Mouse (Mus musculus) stomach, embryonic 16.5 days (tissue): ENCODE data around the gene Tcf25. TPM values are rescaled to one million over a fixed set of nuclear protein-coding genes. Genes with fewer than 3 reads are reported as not detected.
"Not testable (repeated sequence)": the region's sequence is repeated elsewhere in the genome, so short reads cannot be mapped to it uniquely, and the experiment has no call there.

ENCODE experiments used
- ATAC-seq: fragments of 200-750 bp; cut with Nextera tagmentation; 2 replicates; pipeline ENCODE4 v1.8.0; 2017; ENCODE audit warnings: moderate number of reproducible peaks, moderate TSS enrichment; ENCODE audit not compliant: insufficient read depth, low FRiP score
- H3K27ac ChIP-seq: fragments of 300-500 bp; sonication (generic); 2 replicates; pipeline ENCODE4 v1.5.1; 2014; ENCODE audit warnings: low read length
- H3K27me3 ChIP-seq: fragments of 300-500 bp; sonication (generic); 2 replicates; pipeline ENCODE4 v1.6.1; 2014; ENCODE audit warnings: low read length, control low read depth, mixed read lengths; ENCODE audit not compliant: control insufficient read depth, insufficient read depth
- H3K36me3 ChIP-seq: fragments of 300-500 bp; sonication (generic); 2 replicates; pipeline ENCODE4 v1.6.1; 2014; ENCODE audit warnings: low read length; ENCODE audit not compliant: control insufficient read depth, insufficient read depth
- H3K4me1 ChIP-seq: fragments of 300-500 bp; sonication (generic); 2 replicates; pipeline ENCODE4 v1.6.1; 2014; ENCODE audit warnings: low read length, control low read depth, mixed read lengths; ENCODE audit not compliant: control insufficient read depth, insufficient read depth
- H3K4me2 ChIP-seq: fragments of 300-500 bp; sonication (generic); 2 replicates; pipeline ENCODE4 v1.6.1; 2014; ENCODE audit warnings: low read depth, low read length, mixed read lengths
- H3K4me3 ChIP-seq: fragments of 300-500 bp; sonication (generic); replicated peaks from 2 replicates; pipeline ENCODE4 v1.5.1; 2014; ENCODE audit warnings: mild to moderate bottlenecking, low read length
- H3K9ac ChIP-seq: fragments of 300-500 bp; sonication (generic); 2 replicates; pipeline ENCODE4 v1.6.1; 2014; ENCODE audit warnings: low read length
- H3K9me3 ChIP-seq: fragments of 300-500 bp; sonication (generic); replicated peaks from 2 replicates; pipeline ENCODE4 v1.6.1; 2016; ENCODE audit warnings: low read length, control low read depth; ENCODE audit not compliant: control insufficient read depth
- WGBS: fragments of 180-500 bp; shearing (Covaris S2); extraction: QIAGEN DNeasy Blood & Tissue Kit; methylation state at CpG from one replicate; pipeline ENCODE4 v1.1.7; 2014; 5-methylcytosine and 5-hydroxymethylcytosine counted together
- polyA plus RNA-seq: library from polyadenylated mRNA; unstranded; fragments of >200 nt; fragmentation: Nextera tagmentation; extraction: Ambion mirVana; gene quantifications from 2 replicates; pipeline ENCODE4 v1.2.1, GENCODE M21; 2015

The Tcf25 gene
- polyA plus RNA-seq, 1 experiment from 2014 or later, result 177 TPM

DNA sequence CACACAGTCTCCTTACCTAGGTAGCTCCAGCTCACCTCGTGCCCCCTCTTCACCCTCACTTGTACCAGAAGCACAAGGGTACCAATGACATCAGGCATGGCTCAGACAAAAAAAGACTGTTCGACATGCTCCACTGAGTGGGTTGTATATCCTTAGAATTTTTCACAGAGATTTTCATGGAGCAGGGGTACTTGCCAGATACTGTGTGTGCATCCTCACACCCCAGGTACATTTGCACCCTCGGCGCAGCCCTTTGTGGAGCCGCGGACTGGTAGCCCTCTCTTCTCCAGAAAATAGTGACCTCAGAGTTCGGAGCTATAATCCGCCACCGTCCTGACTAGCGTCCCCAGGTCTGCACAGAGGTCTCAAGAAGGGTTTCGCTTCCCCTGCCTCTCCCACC lies 37.2 kb downstream of the Tcf25 start:
- Histone ChIP-seq H3K9ac (no peak overlapping the region), H3K4me1 (peaks cover 7% of the 10 kb centered on the region), H3K4me2 (peak overlapping the region; percentile 49), H3K36me3 (no peaks in the 10 kb centered on the region), H3K4me3 (peak overlapping the region; percentile 31), H3K27me3 (peaks cover 62% of the 10 kb centered on the region), H3K9me3 (no peaks in the 10 kb centered on the region), H3K27ac (no peak overlapping the region)
- no peak for ATAC-seq
- whole genome bisulfite sequencing, result 13% methylated on average over 11 of the region's 11 CpGs

DNA sequence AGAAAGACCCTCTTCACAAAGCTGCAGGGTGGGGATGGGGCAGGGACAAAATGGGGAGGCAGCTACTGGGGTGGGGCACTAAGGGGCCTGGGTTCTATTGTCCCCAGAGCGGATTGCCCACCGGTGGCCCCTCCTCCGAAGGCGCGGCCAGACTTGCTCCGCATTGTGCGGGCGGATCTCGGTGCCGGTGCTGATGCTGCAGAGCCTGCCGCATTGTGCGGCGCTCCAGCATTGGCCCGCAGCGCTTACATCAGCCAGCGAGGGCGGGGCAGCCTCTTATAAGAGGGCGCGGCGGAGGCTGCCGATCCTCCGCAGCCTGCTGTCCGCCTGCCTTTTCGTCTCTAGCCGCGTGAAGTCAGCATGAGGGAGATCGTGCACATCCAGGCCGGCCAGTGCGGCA lies 37.7 kb downstream of the Tcf25 start, which contains the start of gene Tubb3:
TSS of gene Tubb3 (plus strand) at position 179 of the 400 bp plus-strand sequence.
- peak within 1 kb of the TSS; percentile 31 for H3K4me3 ChIP-seq
- peaks cover 62% of the 10 kb centered on the region for H3K27me3 ChIP-seq
- ATAC-seq, result peak; percentile 80
- no peaks in the 10 kb centered on the region for H3K9me3 ChIP-seq
- peaks cover 7% of the 10 kb centered on the region for H3K4me1 ChIP-seq
- no peak within 1 kb of the TSS for H3K9ac ChIP-seq
- peak within 1 kb of the TSS; percentile 49 for H3K4me2 ChIP-seq
- 1% methylated on average over 29 of the region's 29 CpGs for WGBS
- H3K36me3 ChIP-seq, result no peaks in the 10 kb centered on the region
- H3K27ac ChIP-seq, result no peak within 1 kb of the TSS

DNA sequence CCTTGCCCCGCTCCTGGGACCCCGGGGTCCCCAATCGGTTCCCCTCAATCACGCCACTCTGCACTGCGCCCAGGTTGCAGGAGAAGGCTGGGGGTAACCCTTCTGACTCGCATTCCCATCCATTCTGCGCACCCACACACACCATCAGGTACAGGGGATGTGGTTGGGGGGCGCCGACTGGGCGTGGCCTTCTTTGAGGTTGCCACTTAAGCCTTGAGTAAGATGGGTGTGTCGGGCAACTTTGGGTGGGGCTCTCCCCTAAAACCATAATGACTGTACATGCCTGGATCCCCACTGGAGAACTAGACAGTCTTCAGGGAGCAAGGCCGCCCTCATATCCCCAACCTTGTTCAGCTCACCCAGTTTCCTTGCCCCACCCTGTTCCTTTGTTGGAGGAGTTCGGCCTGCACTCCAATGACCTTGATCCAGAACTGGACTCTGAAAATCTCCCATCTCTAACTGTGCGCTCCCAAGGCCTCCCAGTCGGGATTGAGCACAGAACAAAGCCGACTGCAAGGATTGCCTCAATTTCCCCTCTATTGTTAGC lies 38.3 kb downstream of the Tcf25 start:
- WGBS, result 10% methylated on average over 16 of the region's 16 CpGs
- Histone ChIP-seq H3K27me3 (peaks cover 62% of the 10 kb centered on the region), H3K4me3 (peak overlapping the region; percentile 31), H3K36me3 (no peaks in the 10 kb centered on the region), H3K4me2 (peak overlapping the region; percentile 49), H3K27ac (no peak overlapping the region), H3K9ac (no peak overlapping the region), H3K4me1 (peaks cover 7% of the 10 kb centered on the region), H3K9me3 (no peaks in the 10 kb centered on the region)
- ATAC-seq, result no peak

DNA sequence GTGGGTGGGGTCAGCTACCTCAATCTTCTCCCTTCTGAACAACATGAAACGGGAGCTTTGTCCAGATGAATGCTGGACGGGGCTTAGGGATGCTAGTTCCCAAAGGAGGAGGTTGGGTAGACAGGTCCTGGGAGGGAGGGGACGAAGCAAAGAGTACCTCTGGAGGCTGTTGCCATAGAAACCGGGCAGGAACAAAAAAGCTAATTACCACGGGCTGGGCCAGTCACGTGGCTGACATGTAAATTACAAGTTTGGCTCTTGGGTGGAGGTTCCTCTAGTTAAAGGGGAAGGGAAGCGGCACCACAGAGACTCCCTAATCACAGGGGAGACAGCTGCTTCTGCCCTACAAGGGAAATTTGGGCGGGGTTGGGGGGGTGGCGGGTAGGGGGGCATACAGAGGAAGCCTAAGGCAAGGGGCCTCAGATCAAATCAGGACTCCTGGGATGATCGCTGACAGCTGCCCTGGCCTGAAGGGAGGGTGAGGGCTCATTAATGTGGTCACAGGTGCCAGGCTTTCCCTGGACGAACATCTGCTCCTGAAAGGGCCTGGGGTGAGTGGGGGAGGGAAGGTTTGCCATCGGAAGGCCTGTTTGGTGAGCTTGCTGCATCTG lies 39.1 kb downstream of the Tcf25 start:
- WGBS, result 4% methylated on average over 12 of the region's 12 CpGs
- peaks cover 55% of the 10 kb centered on the region for H3K27me3 ChIP-seq
- no peaks in the 10 kb centered on the region for H3K36me3 ChIP-seq
- peak overlapping the region; percentile 31; the same call in 1 of the 2 replicates for H3K4me3 ChIP-seq
- no peak for ATAC-seq
- H3K9me3 ChIP-seq, result no peaks in the 10 kb centered on the region
- peaks cover 7% of the 10 kb centered on the region for H3K4me1 ChIP-seq
- H3K4me2 ChIP-seq, result no peak overlapping the region
- no peak overlapping the region for H3K27ac ChIP-seq
- no peak overlapping the region for H3K9ac ChIP-seq

DNA sequence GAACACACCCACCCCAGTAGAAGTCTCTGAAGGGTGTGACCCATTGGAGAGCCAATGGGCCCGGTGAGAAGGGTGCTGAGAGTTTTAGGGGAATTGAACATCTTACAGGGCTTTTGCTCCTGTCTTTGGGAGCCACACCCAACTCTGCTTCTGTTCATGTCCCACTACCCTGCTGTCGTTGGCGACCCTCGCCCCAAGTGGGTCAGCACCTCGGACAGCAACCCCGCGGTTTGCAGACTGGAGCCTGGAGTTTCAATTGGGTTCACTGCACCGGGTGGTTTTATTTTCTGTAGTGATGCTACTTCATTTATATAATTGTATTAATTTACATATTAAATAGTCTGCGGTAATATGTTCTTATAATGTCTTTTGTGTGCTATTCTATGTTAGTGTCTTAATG lies 40.7 kb downstream of the Tcf25 start:
- Histone ChIP-seq H3K9me3 (no peaks in the 10 kb centered on the region), H3K27ac (no peak overlapping the region), H3K4me1 (peaks cover 7% of the 10 kb centered on the region), H3K4me2 (no peak overlapping the region), H3K9ac (no peak overlapping the region), H3K27me3 (peaks cover 44% of the 10 kb centered on the region), H3K4me3 (no peak overlapping the region), H3K36me3 (no peaks in the 10 kb centered on the region)
- 6% methylated on average over 9 of the region's 9 CpGs for WGBS
- ATAC-seq, result no peak

DNA sequence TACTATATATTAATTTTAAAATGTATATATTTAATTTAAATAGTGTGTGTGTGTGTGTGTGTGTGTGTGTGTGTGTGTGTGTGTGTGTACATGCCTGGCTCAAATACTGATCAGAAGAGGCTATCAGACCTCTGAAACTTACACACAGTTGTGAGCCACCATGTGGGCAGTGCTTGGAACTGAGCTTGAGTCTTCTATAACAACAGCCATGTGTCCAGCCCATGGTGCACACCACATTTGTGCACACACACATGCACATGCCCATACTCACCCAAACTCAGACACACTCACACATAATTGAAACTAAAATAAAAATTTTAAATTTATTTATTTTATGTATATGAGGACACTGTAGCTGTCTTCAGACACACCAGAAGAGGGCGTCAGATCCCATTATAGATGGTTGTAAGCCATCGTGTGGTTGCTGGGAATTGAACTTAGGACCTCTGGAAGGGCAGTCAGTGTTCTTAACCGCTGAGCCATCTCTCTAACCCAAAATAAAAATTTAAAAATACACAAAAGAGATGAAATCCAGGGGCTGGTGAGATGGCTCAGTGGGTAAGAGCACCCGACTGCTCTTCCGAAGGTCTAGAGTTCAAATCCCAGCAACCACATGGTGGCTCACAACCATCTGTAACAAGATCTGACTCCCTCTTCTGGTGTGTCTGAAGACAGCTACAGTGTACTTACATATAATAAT lies 41.6 kb downstream of the Tcf25 start:
- 77% methylated on average over 5 of the region's 5 CpGs for WGBS
- H3K4me2 ChIP-seq, H3K4me3 ChIP-seq, H3K4me1 ChIP-seq, H3K9me3 ChIP-seq, ATAC-seq, H3K9ac ChIP-seq, H3K27ac ChIP-seq, H3K36me3 ChIP-seq: not testable (repeated sequence)
- H3K27me3 ChIP-seq, result peaks cover 36% of the 10 kb centered on the region

DNA sequence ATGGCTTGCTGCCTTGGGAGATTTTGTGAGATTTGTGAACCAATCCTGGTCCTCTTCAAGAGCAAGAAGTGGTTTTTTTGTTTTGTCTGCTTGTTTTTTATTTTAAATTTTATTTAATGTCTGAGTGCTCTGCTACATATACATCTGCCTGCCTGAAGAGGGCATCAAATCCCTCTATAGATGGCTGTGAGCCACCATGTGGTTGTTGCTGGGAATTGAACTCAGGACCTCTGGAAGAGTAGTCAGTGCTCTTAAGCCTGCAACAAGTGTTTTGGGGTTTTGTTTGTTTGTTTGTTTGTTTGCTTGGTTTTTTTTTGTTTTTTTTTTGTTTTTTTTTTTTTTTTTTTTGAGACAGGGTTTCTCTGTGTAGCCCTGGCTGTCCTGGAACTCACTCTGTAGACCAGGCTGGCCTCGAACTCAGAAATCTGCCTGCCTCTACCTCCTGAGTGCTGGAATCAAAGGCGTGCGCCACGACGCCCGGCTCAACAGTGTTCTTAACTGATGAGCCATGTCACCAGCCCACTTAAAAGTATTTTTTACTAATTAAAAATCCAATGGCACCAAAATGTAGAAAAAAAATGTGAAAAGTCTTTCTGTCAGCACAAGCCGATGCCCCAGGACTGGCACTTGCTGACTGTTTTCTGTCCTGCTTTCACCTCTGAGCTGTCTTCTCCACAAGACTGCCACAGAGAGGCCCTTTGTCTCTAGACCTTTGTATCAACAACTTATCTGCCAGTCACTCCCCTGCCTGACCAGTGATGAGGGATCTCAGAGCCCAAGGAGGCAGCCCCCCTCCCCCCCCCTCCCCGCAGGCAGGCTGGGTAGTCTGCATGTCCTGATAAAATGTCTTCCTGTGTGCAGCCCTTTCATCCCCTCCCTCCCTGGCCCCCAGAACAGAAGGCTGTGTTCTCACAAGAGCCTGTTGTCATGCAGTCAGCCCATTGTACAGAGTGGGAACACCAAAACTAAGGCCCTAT lies 42.7 kb downstream of the Tcf25 start:
- H3K27me3 ChIP-seq, result peaks cover 25% of the 10 kb centered on the region
- H3K9me3 ChIP-seq, result no peaks in the 10 kb centered on the region
- peaks cover 6% of the 10 kb centered on the region for H3K4me1 ChIP-seq
- ATAC-seq, result no peak
- no peak overlapping the region for H3K27ac ChIP-seq
- WGBS, result 74% methylated on average over 8 of the region's 8 CpGs
- no peak overlapping the region for H3K4me3 ChIP-seq
- H3K36me3 ChIP-seq, result no peaks in the 10 kb centered on the region
- no peak overlapping the region for H3K9ac ChIP-seq
- no peak overlapping the region for H3K4me2 ChIP-seq

DNA sequence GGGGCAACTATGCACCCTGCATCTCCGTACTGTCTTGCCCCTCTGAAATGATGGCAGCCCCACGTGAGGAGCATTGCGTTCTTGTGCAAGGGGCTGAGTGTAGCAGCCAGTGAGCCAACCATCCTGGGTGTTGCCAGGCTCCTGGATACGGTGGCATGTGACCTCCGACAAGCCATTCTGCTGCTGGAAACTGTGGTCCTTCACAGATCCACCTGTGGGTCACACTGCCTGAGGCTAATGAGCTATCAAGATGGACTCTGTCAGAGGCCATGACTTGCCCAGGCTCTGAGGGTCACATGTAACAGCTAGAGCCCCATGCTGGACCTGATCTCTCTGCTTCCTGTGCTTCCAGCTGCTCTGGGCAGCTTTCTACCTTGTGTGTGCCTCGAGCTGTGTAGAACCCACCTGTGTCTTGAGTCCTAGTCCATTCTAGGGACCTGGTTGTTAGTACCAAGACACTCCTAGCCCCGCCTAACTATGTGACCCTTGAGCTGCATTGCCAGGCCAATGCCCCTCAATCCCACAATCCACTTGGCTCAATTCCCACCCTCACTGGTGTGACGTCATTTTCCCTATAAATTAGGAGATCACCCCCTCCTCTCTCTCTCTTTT lies 43.5 kb downstream of the Tcf25 start:
- ATAC-seq, result no peak
- Histone ChIP-seq H3K4me1 (no peaks in the 10 kb centered on the region; the same call in 1 of the 2 replicates), H3K27ac (no peak overlapping the region), H3K4me2 (no peak overlapping the region), H3K4me3 (no peak overlapping the region), H3K36me3 (no peaks in the 10 kb centered on the region), H3K27me3 (peaks cover 17% of the 10 kb centered on the region), H3K9me3 (no peaks in the 10 kb centered on the region), H3K9ac (no peak overlapping the region)
- WGBS, result 70% methylated on average over 8 of the region's 8 CpGs
